Mouse (Mus musculus) spleen, adult 2 months (tissue): ENCODE measurements around the gene Dpm2.

Source experiments
- CTCF ChIP-seq: fragments of 200-500 bp; IDR thresholded peaks from 2 replicates; pipeline ENCODE4 v1.5.1; 2011; ENCODE audit warnings: mild to moderate bottlenecking, inconsistent platforms; ENCODE audit not compliant: insufficient read depth, insufficient read length, insufficient replicate concordance; ENCODE audit errors: extremely low read depth
- POLR2A ChIP-seq: fragments of 200-500 bp; IDR thresholded peaks from 2 replicates; pipeline ENCODE4 v1.6.1; 2011; ENCODE audit warnings: low read depth, low read length, inconsistent platforms

DNA sequence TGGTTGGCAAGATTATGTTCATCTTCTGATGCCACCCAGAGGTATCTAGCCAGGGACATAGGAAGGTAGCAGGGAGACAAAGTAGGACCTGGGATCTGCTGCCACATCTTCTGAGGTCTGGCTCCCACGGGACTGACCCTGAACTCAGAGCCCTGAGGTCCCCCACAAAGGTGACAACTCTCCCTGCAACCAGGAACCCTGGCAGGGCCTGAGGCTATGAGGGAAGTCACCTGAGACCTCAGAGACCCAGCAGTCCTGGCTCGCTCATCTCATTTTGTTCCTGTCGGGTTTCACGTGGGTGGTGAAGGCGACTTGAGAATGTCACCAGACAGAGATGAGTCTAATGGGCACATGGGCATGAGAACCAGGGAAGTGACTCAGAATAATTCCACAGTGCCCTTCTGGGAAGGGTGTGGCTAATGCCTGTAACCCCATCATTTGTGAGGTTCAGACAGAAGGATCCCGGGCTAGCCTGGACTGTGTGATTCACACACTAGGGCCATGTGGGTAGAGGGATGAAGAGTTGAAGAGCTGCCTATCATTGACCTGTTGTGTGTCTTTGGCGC, 14.6 kb downstream of the Dpm2 start:
- TF ChIP-seq CTCF, result no peak
- no peak for TF ChIP-seq POLR2A
